ENCODE assay signal across 12 mouse cellular contexts in genomic region chr8:49901601-49902000, GRCm38 (mm10).
A peak's percentile ranks its signal among the peaks of the same experiment; 100 is the strongest.
DNase-seq lines count a peak whose midpoint lies in the region; ATAC-seq and TF ChIP-seq lines count a peak whose summit lies in the region.
"Had no signal": no experiment of that assay in that cellular context is flagged by ENCODE, and none has a peak within 500 bp of the region (broad histone marks: within the 10 kb centered on the region; RNA-seq: fewer than 3 reads in every experiment).

No protein-coding gene starts in this region.

- H3K9me3 ChIP-seq in midbrain, embryonic 10.5 days (replicated peaks): no peaks in the 10 kb centered on the region
- H3K9me3 ChIP-seq in midbrain, postnatal 0 days (ENCODE audit: low read length): no peaks in the 10 kb centered on the region
- no peaks in the 10 kb centered on the region for H3K9me3 ChIP-seq in hindbrain, embryonic 13.5 days
- no peaks in the 10 kb centered on the region for H3K9me3 ChIP-seq in limb, embryonic 15.5 days
- H3K9me3 ChIP-seq in stomach, postnatal 0 days (ENCODE audit: control insufficient read depth, low read length): no peaks in the 10 kb centered on the region
- H3K9me3 ChIP-seq: liver, embryonic 15.5 days had no signal

- TF ChIP-seq EP300 in stomach, postnatal 0 days (optimal IDR thresholded peaks at IDR 0.05): no peak

- no peaks in the 10 kb centered on the region for H3K27me3 ChIP-seq in midbrain, embryonic 10.5 days (ENCODE audit: low read depth, poor library complexity, severe bottlenecking)
- H3K27me3 ChIP-seq in midbrain, postnatal 0 days (ENCODE audit: insufficient read depth, low read length): no peaks in the 10 kb centered on the region
- no peaks in the 10 kb centered on the region for H3K27me3 ChIP-seq in hindbrain, embryonic 13.5 days
- no peaks in the 10 kb centered on the region for H3K27me3 ChIP-seq in limb, embryonic 15.5 days
- no peaks in the 10 kb centered on the region for H3K27me3 ChIP-seq in stomach, postnatal 0 days (ENCODE audit: control insufficient read depth, insufficient read depth, low read length)
- H3K27me3 ChIP-seq: liver, embryonic 15.5 days had no signal

- TF ChIP-seq CTCF in midbrain, postnatal 0 days (IDR thresholded peaks at IDR 0.05): no peak
- TF ChIP-seq CTCF in stomach, postnatal 0 days (IDR thresholded peaks at IDR 0.05; ENCODE audit: low read depth): no peak

- H3K4me3 ChIP-seq in midbrain, embryonic 10.5 days: no peak overlapping the region
- H3K4me3 ChIP-seq in midbrain, postnatal 0 days (ENCODE audit: low read depth, low read length): no peak overlapping the region
- no peak overlapping the region for H3K4me3 ChIP-seq in hindbrain, embryonic 13.5 days
- no peak overlapping the region for H3K4me3 ChIP-seq in limb, embryonic 15.5 days
- H3K4me3 ChIP-seq in stomach, postnatal 0 days (ENCODE audit: low read depth, low read length): no peak overlapping the region
- H3K4me3 ChIP-seq: liver, embryonic 15.5 days had no signal

- H3K9ac ChIP-seq in midbrain, postnatal 0 days (replicated peaks; ENCODE audit: low read length, poor library complexity, severe bottlenecking): no peak overlapping the region
- H3K9ac ChIP-seq in hindbrain, embryonic 13.5 days: no peak overlapping the region
- H3K9ac ChIP-seq in limb, embryonic 15.5 days: no peak overlapping the region
- H3K9ac ChIP-seq in stomach, postnatal 0 days (ENCODE audit: low read length): no peak overlapping the region
- H3K9ac ChIP-seq: liver, embryonic 15.5 days had no signal

- peaks cover 11% of the 10 kb centered on the region for H3K4me1 ChIP-seq in midbrain, embryonic 10.5 days
- H3K4me1 ChIP-seq in midbrain, postnatal 0 days (ENCODE audit: insufficient read depth, low read length): 0 out of 2 replicates have a peak, but pooled peaks cover 4% of the 10 kb centered on the region
- H3K4me1 ChIP-seq in hindbrain, embryonic 13.5 days (replicated peaks): peaks cover 11% of the 10 kb centered on the region
- H3K4me1 ChIP-seq in limb, embryonic 15.5 days: 0 out of 2 replicates have a peak, but pooled peaks cover 4% of the 10 kb centered on the region
- no peaks in the 10 kb centered on the region for H3K4me1 ChIP-seq in stomach, postnatal 0 days (replicated peaks; ENCODE audit: control insufficient read depth, insufficient read depth)
- H3K4me1 ChIP-seq: liver, embryonic 15.5 days had no signal

- 41% methylated on average over 9 of the region's 9 CpGs for WGBS in midbrain, embryonic 10.5 days
- WGBS in midbrain, postnatal 0 days: 18% methylated on average over 9 of the region's 9 CpGs
- 11% methylated on average over 9 of the region's 9 CpGs for WGBS in hindbrain, embryonic 13.5 days
- 22% methylated on average over 9 of the region's 9 CpGs for WGBS in limb, embryonic 15.5 days
- 16% methylated on average over 9 of the region's 9 CpGs for WGBS in stomach, postnatal 0 days

- H3K4me2 ChIP-seq in midbrain, postnatal 0 days (ENCODE audit: low read depth, low read length, poor library complexity, severe bottlenecking): no peak overlapping the region
- peak overlapping the region; percentile 26; the same call in 1 of the 2 replicates for H3K4me2 ChIP-seq in hindbrain, embryonic 13.5 days
- H3K4me2 ChIP-seq in limb, embryonic 15.5 days: 0 out of 2 replicates have a peak overlapping the region, but pooled peaks have one; percentile 4
- H3K4me2 ChIP-seq in stomach, postnatal 0 days (replicated peaks; ENCODE audit: low read depth): no peak overlapping the region
- H3K4me2 ChIP-seq: liver, embryonic 15.5 days had no signal

- no peak for ATAC-seq in midbrain, postnatal 0 days (ENCODE audit: low FRiP score)
- ATAC-seq in hindbrain, embryonic 13.5 days (ENCODE audit: low FRiP score): no peak
- no peak for ATAC-seq in limb, embryonic 15.5 days (ENCODE audit: insufficient number of reproducible peaks, low FRiP score, low TSS enrichment, low read depth)
- no peak for ATAC-seq in stomach, postnatal 0 days (ENCODE audit: low FRiP score, low TSS enrichment)

- H3K36me3 ChIP-seq in midbrain, embryonic 10.5 days: no peaks in the 10 kb centered on the region
- no peaks in the 10 kb centered on the region for H3K36me3 ChIP-seq in midbrain, postnatal 0 days (ENCODE audit: insufficient read depth, low read length)
- H3K36me3 ChIP-seq in hindbrain, embryonic 13.5 days: no peaks in the 10 kb centered on the region
- no peaks in the 10 kb centered on the region for H3K36me3 ChIP-seq in limb, embryonic 15.5 days
- H3K36me3 ChIP-seq in stomach, postnatal 0 days (ENCODE audit: control insufficient read depth, insufficient read depth, low read length): no peaks in the 10 kb centered on the region
- H3K36me3 ChIP-seq: liver, embryonic 15.5 days had no signal

- no peak overlapping the region for H3K27ac ChIP-seq in midbrain, embryonic 10.5 days (replicated peaks)
- no peak overlapping the region for H3K27ac ChIP-seq in midbrain, postnatal 0 days (ENCODE audit: low read depth, low read length)
- no peak overlapping the region for H3K27ac ChIP-seq in hindbrain, embryonic 13.5 days
- no peak overlapping the region for H3K27ac ChIP-seq in limb, embryonic 15.5 days
- H3K27ac ChIP-seq in stomach, postnatal 0 days (replicated peaks): no peak overlapping the region
- H3K27ac ChIP-seq: liver, embryonic 15.5 days had no signal

- DNase-seq in midbrain, embryonic 10.5 days (ENCODE audit: low spot score): peak; percentile 12
- DNase-seq in midbrain, postnatal 0 days (ENCODE audit: low spot score): no peak
- DNase-seq in stomach, postnatal 0 days (ENCODE audit: low spot score): peak; percentile 14
- DNase-seq in right cerebral cortex, adult 18-20 months: no peak
- no peak for DNase-seq in adrenal gland, postnatal 36 days
- DNase-seq in MN1 (ENCODE audit: low spot score): no peak
- DNase-seq: adrenal gland, adult 2 months; cerebellum, adult 9-10 months; gastrocnemius, postnatal 25 days had no signal

Comparison
In these comparisons a context has a peak if more than half of its experiments do, and no peak if none do; other contexts are left out.
1. DNase-seq: peak in midbrain, embryonic 10.5 days (single experiment) and stomach, postnatal 0 days (single experiment); none in midbrain, postnatal 0 days (single experiment), right cerebral cortex, adult 18-20 months (single experiment), adrenal gland, postnatal 36 days (0 of 2) and MN1 (single experiment).
2. H3K4me2 ChIP-seq: peak in hindbrain, embryonic 13.5 days (single experiment) and limb, embryonic 15.5 days (single experiment); none in midbrain, postnatal 0 days (single experiment) and stomach, postnatal 0 days (single experiment).